Mouse (Mus musculus): Measurements from ENCODE around the gene Alyref2. TPM values are rescaled to one million over a fixed set of nuclear protein-coding genes. Genes with fewer than 3 reads are reported as not detected.

Gene Alyref2
- total RNA-seq, 2 experiments from 2014 or later: 5.9 to 6.7 TPM

DNA sequence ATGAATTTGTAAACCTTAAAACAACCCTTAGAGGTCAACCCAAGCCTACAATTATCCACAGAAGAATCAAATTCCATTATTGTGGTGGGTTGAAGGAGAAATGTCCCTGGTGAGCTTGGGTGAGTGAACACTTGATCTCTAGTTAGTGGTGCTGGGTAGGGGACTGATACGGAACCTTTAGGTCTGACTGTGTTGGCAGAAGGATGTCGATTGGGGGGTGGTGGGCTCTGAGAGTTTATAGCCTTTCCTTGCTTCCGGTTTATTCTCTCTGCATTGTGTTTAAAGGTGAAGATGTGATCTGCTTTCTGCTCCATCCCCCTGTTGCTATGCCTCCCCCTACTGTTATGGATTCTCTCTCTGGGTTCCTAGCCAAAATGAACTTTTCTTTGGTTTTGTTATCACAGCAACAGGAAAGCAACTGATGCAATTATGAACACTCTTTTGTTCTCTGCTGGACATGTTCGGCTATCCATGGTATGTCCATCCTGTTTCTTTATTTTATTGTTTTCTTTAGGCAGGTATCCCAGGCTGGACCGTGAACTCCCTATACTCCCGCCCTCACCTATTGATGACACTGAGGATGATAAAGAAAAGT, 2.2 kb upstream of the Alyref2 start:
- no peak for DNase-seq

DNA sequence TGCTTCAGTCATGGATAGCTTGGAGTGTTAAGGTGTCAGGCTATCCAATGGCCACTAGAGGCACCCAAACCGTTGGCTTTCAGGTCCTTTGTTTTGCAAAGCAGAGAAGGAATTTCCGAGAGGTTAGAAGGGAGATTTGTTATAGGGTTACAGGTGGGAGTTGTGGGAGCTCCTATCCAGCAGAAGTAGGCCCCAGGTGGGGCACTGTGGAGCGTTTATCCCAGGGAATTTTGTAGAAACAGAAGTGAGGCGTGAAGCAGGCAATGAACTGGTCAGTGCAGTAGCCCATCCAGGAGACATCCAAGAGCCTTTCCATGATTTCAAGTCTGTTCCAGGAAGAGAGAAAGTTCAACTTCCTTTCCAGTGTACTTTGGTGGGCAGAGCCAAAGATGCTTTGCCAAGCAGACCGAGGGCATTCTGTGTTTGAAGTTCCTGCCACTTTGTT, 1.6 kb upstream of the Alyref2 start:
- DNase-seq: peak; percentile 33

DNA sequence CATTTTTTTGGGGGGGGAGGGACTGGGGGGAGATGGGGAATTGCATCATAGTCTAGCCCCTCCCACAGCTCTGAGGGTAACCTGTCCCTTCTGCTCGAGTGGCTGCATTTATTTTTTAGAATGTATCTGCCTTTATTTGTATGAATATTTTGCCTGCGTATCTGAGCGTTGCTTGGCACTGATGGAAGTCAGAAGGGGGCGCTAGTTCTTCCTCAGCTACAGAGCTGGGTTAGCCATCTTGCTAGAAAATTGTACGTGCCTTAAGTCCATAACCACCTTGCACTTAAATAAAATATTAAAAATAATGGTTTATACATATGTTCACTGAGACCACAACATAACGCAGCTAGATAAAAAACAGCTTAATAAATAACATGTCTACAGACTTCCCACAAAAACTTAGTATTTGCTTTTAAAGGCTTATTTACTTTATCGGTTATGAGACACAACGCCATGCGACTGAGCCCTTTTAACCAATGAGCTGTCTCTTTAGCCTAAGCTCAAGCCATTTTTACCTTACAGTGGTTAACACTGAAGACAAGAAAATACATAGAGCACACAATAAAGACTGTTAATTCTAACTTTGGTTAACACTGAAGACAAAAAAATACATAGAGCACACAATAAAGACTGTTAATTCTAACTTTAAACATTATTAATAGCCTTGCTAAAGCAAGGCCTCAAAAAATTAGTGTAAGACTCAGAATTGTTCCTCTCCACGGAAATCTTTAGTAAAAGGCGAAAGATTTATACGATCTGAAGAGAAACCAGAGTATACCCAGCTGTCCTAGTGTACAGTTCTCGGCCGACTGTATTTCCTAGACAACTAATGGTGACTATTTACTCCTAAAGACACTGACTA, 659 bp upstream of the Alyref2 start:
- peak; percentile 60 for DNase-seq

DNA sequence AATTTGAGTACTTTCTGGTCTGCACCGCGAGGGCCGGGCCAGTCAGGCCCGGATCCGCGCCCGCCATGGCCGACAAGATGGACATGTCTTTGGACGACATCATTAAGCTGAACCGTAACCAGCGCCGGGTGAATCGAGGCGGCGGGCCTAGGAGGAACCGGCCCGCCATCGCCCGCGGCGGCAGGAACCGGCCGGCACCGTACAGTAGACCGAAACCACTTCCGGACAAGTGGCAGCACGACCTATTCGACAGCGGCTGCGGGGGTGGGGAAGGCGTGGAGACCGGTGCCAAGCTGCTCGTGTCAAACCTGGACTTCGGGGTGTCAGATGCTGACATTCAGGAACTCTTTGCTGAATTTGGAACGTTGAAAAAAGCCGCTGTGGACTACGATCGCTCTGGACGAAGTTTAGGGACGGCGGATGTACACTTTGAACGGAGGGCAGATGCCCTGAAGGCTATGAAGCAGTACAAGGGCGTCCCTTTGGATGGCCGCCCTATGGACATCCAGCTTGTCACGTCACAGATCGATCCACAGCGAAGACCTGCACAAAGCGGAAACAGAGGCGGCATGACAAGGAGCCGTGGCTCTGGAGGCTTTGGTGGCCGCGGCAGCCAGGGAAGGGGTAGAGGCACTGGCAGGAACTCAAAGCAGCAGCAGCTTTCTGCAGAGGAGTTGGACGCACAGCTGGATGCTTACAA, 464 bp downstream of the Alyref2 start:
- DNase-seq: peak; percentile 72

DNA sequence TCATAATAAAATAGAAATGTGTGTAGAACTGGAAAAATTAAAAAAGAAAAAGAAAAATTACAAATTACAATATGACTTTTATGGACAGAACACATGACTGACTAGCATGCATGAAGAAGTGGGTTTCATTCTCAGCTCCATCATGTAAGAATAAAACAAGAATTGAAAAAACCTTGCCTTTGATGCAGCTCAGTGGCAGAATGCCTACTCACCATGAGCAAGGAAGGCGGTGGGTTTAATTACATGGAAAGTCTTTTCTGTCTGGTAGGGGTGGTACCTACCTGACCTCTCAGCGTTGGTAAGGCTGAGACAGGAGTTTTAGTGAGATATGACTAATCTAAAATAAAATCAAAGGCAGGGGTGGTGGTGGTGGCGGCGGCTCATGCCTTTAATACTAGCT, 1.3 kb downstream of the Alyref2 start:
- DNase-seq: no peak

DNA sequence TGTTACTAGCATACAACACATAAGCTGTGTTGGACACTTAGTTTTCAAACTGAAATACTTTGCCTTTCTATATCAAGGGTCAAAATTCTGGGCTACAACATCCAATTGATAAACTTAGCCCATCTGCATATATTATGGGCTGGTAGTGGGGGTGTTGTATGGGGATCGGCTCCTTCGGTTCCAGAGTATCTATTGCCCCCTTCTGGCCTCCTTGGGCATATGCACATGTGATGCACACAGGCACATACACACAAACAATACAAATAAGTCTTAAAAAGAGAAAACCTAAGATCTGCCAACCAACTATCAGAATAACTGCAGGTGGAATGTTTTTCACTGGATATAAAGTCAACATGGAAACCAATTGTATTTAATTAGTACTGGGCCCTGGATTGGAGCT, 10.0 kb downstream of the Alyref2 start:
- DNase-seq: no peak

DNA sequence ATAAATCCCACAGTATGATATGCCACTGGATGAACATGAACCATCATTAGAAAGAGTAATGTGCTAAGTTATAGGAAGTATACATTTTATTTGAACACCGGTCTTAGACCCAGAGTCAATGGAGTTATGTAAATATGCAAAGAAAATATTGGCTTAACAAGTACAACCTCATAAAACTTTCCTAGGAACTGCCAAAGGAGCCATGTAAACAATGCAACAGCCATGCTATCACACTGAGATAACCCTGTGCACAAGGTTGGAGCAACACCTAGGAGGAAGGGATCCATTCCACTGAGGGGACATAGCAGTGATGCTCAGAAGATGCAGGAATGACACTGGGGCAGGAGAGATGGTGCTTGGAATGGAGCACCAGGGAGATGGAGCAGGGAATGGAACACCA, 10.5 kb downstream of the Alyref2 start:
- no peak for DNase-seq

DNA sequence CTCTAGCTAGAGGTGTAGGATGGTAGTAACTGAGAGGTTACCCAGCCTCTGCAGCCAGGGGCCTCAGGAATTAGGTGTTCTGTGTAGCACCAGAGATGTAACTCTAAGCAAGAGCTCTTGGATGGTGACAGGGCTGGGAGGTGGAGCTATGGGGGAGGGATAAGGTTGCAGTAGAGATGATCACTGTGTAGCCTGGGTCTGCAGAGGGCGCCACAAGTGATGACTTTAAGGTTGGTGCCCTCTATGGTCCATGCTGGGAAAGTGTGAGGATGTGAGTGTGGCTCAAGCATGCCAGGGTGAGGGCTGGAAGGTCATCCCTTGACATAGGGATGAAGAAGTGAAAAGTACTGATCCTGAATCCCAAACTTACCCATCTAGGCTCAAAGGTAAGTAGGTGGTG, 11.8 kb downstream of the Alyref2 start:
- DNase-seq: no peak

DNA sequence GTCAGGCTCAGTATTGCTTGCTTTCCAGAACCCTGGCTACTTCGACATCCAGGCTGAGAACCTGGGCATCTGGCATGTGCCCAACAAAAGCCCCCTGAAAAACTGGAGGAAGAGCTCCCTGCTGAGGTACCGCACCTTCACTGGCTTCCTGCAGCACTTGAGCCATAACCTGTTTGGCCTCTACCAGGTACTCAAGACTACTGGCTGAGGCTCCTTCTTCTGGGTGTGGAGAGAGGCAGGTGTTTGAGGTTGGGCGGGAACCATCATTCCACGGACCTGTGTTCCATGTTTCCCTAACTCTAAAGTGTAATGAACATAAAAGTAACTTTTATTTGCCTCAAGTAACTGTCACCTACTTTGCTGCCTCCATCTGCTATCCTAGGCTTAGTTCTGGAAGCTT, 12.3 kb downstream of the Alyref2 start:
- DNase-seq: no peak

DNA sequence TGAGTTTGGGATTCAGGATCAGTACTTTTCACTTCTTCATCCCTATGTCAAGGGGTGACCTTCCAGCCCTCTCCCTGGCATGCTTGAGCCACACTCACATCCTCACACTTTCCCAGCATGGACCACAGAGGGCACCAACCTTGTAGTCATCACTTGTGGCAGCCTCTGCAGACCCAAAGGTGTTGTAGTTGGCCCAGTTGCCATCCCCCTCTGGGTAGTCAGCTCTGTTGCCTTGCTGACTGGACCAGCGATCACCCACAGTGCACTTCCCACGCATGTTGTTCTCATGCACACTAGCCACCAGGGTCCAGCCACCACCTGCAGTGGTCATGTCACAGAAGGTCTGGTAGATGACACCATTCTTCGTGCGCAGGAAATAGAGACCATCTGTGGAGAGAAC, 28.1 kb downstream of the Alyref2 start:
- no peak for DNase-seq

DNA sequence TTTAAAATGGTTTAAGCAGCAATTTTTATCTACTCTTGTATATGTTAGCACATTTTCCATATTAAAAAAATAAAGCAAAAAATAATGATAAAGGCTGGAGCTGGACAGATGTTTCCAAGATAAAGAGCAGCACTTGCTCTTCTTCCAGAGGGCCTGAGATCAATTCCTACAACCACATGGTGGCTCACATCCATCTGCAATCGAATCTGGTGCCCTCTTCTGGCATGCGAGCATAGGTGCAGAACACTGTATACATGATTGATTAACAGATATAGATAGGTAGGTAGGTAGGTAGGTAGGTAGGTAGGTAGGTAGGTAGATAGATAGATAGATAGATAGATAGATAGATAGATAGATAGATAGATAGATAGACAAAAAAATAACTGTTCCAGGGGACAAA, 29.6 kb downstream of the Alyref2 start:
- no peak for DNase-seq

DNA sequence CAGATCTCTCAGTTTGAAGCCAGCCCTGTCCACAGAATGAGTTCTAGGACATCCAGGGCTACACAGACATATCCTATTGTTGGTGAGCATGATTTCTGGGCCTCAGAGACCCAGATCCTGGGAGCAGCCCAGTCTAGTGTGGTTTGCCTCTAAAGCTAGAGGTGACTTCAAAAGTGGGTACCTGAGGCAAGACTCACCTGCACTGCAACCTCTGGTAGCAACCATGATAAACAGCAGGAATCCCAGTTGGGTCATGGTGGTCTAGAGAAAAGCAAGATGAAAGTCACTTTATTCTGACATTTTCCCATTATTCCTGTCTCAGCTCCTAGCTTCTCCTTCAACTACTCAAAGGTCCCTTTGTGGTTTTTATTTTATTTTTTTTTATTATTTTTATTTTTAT, 31.3 kb downstream of the Alyref2 start:
- DNase-seq: no peak

DNA sequence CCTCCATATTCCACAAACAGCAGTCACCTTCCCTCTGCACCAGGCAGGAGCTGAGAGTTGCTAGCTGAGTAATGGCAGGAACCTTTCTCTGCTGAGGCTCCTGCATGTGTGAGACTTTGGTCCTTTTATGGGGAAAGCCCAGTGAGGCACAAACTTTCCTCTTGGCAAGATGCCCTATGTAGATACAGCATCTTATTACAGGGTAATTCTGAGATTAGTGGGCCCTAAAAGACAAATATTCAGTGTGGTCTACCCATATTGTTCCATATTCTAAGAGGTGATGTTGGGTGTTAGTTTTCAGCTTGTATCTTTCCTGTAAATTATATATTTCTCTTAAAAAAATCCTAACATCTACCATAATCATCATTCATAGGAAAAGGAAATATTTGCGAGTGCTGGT, 31.9 kb downstream of the Alyref2 start, which contains the start of gene Itln1:
Itln1 (minus strand) TSS at position 101 of the 400 bp plus-strand sequence.
- no peak for DNase-seq

DNA sequence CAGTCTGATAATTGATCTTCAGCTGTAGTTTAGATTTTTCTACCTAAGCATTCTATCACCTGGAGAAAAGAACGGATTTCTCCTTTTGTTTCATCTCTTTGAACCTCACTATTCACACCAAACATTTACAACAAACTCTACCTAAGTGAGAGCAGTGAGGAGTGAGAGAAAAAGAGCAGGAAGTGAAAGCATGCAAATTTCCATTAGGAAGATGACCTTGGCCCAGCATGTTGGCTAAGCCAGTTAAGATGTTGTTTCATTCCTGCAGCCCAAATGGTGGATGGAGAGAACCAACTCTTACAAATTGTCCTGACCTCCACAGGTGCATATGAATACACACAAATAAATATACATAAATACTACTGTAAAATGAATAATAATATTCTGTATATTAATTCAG, 37.4 kb downstream of the Alyref2 start:
- no peak for DNase-seq

DNA sequence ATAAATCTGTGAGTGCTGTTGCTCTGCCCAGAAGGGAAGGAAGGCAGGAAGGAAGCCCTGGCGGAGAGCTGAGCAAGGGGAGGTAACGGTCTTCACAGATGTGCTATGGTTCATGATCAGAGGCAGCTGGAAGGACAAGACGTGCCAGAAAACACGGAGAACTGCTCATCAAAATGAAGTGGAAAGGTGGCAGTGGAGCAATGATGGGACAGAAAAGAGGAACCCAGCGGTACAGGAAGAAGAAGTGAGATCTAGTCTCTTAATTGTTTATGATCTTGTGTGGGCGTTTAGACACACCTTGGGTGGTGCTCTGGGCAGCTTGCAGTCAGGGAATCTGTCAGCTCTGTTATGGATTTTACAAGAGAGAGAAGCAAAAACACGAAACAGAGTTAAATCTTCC, 48.0 kb downstream of the Alyref2 start:
- DNase-seq: no peak

DNA sequence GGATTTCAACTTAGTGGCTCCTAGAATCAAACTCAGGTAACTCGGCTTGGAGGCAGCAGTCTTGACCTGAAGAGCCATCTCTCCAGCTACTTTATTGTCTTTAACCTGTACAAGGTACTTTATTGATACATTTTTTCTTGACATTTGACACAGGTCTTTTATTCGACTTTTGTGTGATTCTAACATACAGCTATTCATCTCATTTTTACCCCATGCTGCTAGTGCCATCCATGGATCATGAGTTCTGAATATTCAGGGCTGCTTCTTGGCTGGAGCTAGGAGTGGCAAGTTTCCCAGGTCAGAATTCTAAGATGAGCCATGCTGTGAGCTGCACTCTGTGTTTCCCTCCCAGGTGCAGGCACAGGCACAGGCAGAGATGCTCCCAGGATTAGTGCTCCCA, 49.0 kb downstream of the Alyref2 start:
- DNase-seq: no peak

DNA sequence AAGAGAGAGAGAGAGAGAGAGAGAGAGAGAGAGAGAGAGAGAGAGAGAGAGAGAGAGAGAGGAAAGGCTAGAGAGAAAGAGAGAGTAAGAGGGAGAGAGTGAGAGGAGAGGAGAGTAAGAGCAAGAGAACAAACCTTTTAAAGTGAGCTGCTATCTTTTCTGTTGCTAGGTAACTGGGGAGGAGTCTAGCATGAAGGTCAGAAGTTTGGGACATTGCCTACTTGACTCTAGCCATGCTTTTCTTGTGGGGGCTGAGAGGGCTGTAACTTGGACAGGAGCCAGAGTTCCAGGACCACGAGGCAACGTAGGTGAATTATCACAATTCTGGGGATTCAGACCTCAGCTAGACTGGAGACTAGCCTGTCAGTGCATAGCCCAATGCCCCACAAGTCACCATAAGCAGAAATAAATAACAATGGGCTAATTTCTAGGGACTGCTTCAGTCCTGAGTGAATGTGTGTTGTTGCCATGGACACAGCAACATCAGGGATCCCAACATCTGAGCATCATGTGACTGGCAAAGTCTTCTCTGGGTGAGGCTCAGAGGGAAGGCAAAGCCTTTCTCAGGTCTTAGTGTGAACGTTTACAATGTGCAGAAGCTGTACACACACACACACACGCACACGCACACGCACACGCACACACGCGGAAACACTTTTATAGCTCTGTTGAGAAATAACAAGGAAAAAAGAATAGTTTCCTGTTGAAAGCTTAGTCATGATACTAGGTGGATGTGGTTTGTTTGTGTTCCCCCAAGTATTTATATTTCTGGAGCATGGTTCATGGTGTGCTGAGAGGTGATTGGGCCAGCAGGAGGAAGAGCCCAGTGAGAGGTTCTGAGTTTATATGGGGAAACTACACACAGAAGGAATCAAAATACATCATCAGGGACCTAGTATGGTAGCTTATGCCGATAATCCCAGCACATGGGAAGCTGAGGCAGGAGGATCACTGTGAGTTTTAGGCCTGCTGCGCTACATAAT, 50.4 kb downstream of the Alyref2 start:
- DNase-seq: no peak

Other genes with a start within 250 kb of the Alyref2 start
- gene B4galt3, start 233.2 kb upstream of the Alyref2 start, total RNA-seq (2021): 10 to 100 TPM; 28.9 to 34.7 TPM
- gene Ppox, start 222.3 kb upstream of the Alyref2 start, total RNA-seq (2021): 10 to 100 TPM; 30.8 to 43.8 TPM
- gene Usp21, start 215.5 kb upstream of the Alyref2 start, total RNA-seq (2021): 10 to 100 TPM; 31.8 to 40.2 TPM
- gene Ufc1, start 208.5 kb upstream of the Alyref2 start, total RNA-seq (2021): 100 to 1,000 TPM; 145 to 153 TPM
- 10 to 100 TPM; 33.7 to 35.2 TPM for gene Dedd, start 174.3 kb upstream of the Alyref2 start, total RNA-seq (2021)
- 10 to 100 TPM; 51.4 to 56.0 TPM for gene Nit1, start 157.8 kb upstream of the Alyref2 start, total RNA-seq (2021)
- gene Pfdn2, start 157.8 kb upstream of the Alyref2 start, total RNA-seq (2021): 100 to 1,000 TPM; 107 to 114 TPM
- 1 to 10 TPM; 5.3 to 5.7 TPM for gene Klhdc9, start 142.7 kb upstream of the Alyref2 start, total RNA-seq (2021)
- under 1 TPM; 0.12 to 0.21 TPM for gene Nectin4, start 133.4 kb upstream of the Alyref2 start, total RNA-seq (2021)
- gene Arhgap30, start 114.5 kb upstream of the Alyref2 start, total RNA-seq (2021): 1 to 10 TPM; 5.1 to 6.1 TPM
- 10 to 100 TPM; 53.5 to 67.7 TPM for gene Usf1, start 92.2 kb upstream of the Alyref2 start, total RNA-seq (2021)
- gene Tstd1, start 84.6 kb upstream of the Alyref2 start, total RNA-seq (2021): 10 to 100 TPM; 16.6 to 36.1 TPM
- gene F11r, start 65.9 kb upstream of the Alyref2 start, total RNA-seq (2021): 10 to 100 TPM; 64.9 to 66.2 TPM
- not detected for gene Itln1, start 31.8 kb downstream of the Alyref2 start, total RNA-seq (2021)
- gene Cd244a, start 55.7 kb downstream of the Alyref2 start, total RNA-seq (2021): 1 to 10 TPM in 1 of 2 experiments, under 1 TPM in 1; 0.82 to 1.1 TPM
- 1 to 10 TPM; 1.7 to 2.2 TPM for gene Ly9, start 103.9 kb downstream of the Alyref2 start, total RNA-seq (2021)
- 1 to 10 TPM; 1.1 TPM for gene Slamf7, start 149.6 kb downstream of the Alyref2 start, total RNA-seq (2021)
- gene Cd48, start 178.5 kb downstream of the Alyref2 start, total RNA-seq (2021): 1 to 10 TPM; 4.7 TPM